Mouse (Mus musculus): Measurements from ENCODE around the gene Gm498. TPM values are rescaled to one million over a fixed set of nuclear protein-coding genes. Genes with fewer than 3 reads are reported as not detected.
A peak's percentile ranks its signal among the peaks of the same experiment; 100 is the strongest.

The Gm498 gene
- polyA plus RNA-seq, 1 experiment from 2014 or later = not detected

- Histone ChIP-seq H3K9ac (ENCODE audit: low read depth, low read length) (no peak overlapping the region), H3K4me3 (ENCODE audit: low read depth, low read length) (no peak overlapping the region), H3K4me1 (replicated peaks; ENCODE audit: control insufficient read depth, insufficient read depth, low read length) (0 out of 2 replicates have a peak, but pooled peaks cover 2% of the 10 kb centered on the region), H3K4me2 (replicated peaks; ENCODE audit: low read depth, low read length) (no peak overlapping the region), H3K27me3 (ENCODE audit: control insufficient read depth, insufficient read depth, low read length) (no peaks in the 10 kb centered on the region), H3K9me3 (ENCODE audit: control insufficient read depth, low read length) (no peaks in the 10 kb centered on the region), H3K27ac (ENCODE audit: low read depth, low read length) (no peak overlapping the region), H3K36me3 (ENCODE audit: control insufficient read depth, insufficient read depth, low read length) (no peaks in the 10 kb centered on the region)
- ATAC-seq (ENCODE audit: low FRiP score) (no peak), DNase-seq (ENCODE audit: low spot score) (no peak)
- 84% methylated on average over 3 of the region's 3 CpGs for WGBS
These were observed 52.5 kb downstream of the Gm498 start for GRCm38 (mm10) chr7:143919031-143919679.

GRCm38 (mm10) chr7:143929899-143930298 lies 63.3 kb downstream of the Gm498 start:
- H3K4me1 ChIP-seq (replicated peaks; ENCODE audit: control insufficient read depth, insufficient read depth, low read length) = no peaks in the 10 kb centered on the region
- no peaks in the 10 kb centered on the region for H3K27me3 ChIP-seq (ENCODE audit: control insufficient read depth, insufficient read depth, low read length)
- WGBS = 86% methylated on average over 1 of the region's 1 CpGs
- no peaks in the 10 kb centered on the region for H3K9me3 ChIP-seq (ENCODE audit: control insufficient read depth, low read length)
- no peak overlapping the region for H3K4me3 ChIP-seq (ENCODE audit: low read depth, low read length)
- no peak overlapping the region for H3K27ac ChIP-seq (ENCODE audit: low read depth, low read length)
- ATAC-seq (ENCODE audit: low FRiP score) (no peak), DNase-seq (ENCODE audit: low spot score) (no peak)
- no peak overlapping the region for H3K4me2 ChIP-seq (replicated peaks; ENCODE audit: low read depth, low read length)
- H3K9ac ChIP-seq (ENCODE audit: low read depth, low read length) = no peak overlapping the region
- no peaks in the 10 kb centered on the region for H3K36me3 ChIP-seq (ENCODE audit: control insufficient read depth, insufficient read depth, low read length)

GRCm38 (mm10) chr7:143938647-143939046 lies 72.0 kb downstream of the Gm498 start:
- no peaks in the 10 kb centered on the region for H3K36me3 ChIP-seq (ENCODE audit: control insufficient read depth, insufficient read depth, low read length)
- H3K4me2 ChIP-seq (replicated peaks; ENCODE audit: low read depth, low read length) = no peak overlapping the region
- H3K27ac ChIP-seq (ENCODE audit: low read depth, low read length) = no peak overlapping the region
- DNase-seq (ENCODE audit: low spot score) (peak; percentile 19), ATAC-seq (ENCODE audit: low FRiP score) (0 out of 2 replicates have a peak, but pooled peaks have one; percentile 45)
- H3K9ac ChIP-seq (ENCODE audit: low read depth, low read length) = no peak overlapping the region
- no peak overlapping the region for H3K4me3 ChIP-seq (ENCODE audit: low read depth, low read length)
- no peaks in the 10 kb centered on the region for H3K4me1 ChIP-seq (replicated peaks; ENCODE audit: control insufficient read depth, insufficient read depth, low read length)
- H3K27me3 ChIP-seq (ENCODE audit: control insufficient read depth, insufficient read depth, low read length) = no peaks in the 10 kb centered on the region
- 38% methylated on average over 4 of the region's 4 CpGs for WGBS
- H3K9me3 ChIP-seq (ENCODE audit: control insufficient read depth, low read length) = no peaks in the 10 kb centered on the region

GRCm38 (mm10) chr7:143939476-143939875 lies 72.8 kb downstream of the Gm498 start:
- Histone ChIP-seq H3K27ac (ENCODE audit: low read depth, low read length) (no peak overlapping the region), H3K4me1 (replicated peaks; ENCODE audit: control insufficient read depth, insufficient read depth, low read length) (no peaks in the 10 kb centered on the region), H3K4me3 (ENCODE audit: low read depth, low read length) (no peak overlapping the region), H3K4me2 (replicated peaks; ENCODE audit: low read depth, low read length) (no peak overlapping the region), H3K36me3 (ENCODE audit: control insufficient read depth, insufficient read depth, low read length) (no peaks in the 10 kb centered on the region), H3K9me3 (ENCODE audit: control insufficient read depth, low read length) (no peaks in the 10 kb centered on the region), H3K27me3 (ENCODE audit: control insufficient read depth, insufficient read depth, low read length) (no peaks in the 10 kb centered on the region), H3K9ac (ENCODE audit: low read depth, low read length) (no peak overlapping the region)
- ATAC-seq (ENCODE audit: low FRiP score) (no peak), DNase-seq (ENCODE audit: low spot score) (no peak)
- 81% methylated on average over 3 of the region's 3 CpGs for WGBS

- Histone ChIP-seq H3K4me1 (replicated peaks; ENCODE audit: control insufficient read depth, insufficient read depth, low read length) (no peaks in the 10 kb centered on the region), H3K27ac (ENCODE audit: low read depth, low read length) (no peak overlapping the region), H3K9me3 (ENCODE audit: control insufficient read depth, low read length) (no peaks in the 10 kb centered on the region), H3K9ac (ENCODE audit: low read depth, low read length) (no peak overlapping the region), H3K4me2 (replicated peaks; ENCODE audit: low read depth, low read length) (no peak overlapping the region), H3K36me3 (ENCODE audit: control insufficient read depth, insufficient read depth, low read length) (no peaks in the 10 kb centered on the region), H3K27me3 (ENCODE audit: control insufficient read depth, insufficient read depth, low read length) (no peaks in the 10 kb centered on the region), H3K4me3 (ENCODE audit: low read depth, low read length) (no peak overlapping the region)
- WGBS = 77% methylated on average over 14 of the region's 14 CpGs
- ATAC-seq (ENCODE audit: low FRiP score) (no peak), DNase-seq (ENCODE audit: low spot score) (no peak)
These were observed 76.5 kb downstream of the Gm498 start for GRCm38 (mm10) chr7:143942941-143943691.

- no peaks in the 10 kb centered on the region for H3K9me3 ChIP-seq (ENCODE audit: control insufficient read depth, low read length)
- H3K36me3 ChIP-seq (ENCODE audit: control insufficient read depth, insufficient read depth, low read length) = no peaks in the 10 kb centered on the region
- 73% methylated on average over 6 of the region's 6 CpGs for WGBS
- no peak overlapping the region for H3K27ac ChIP-seq (ENCODE audit: low read depth, low read length)
- ATAC-seq (ENCODE audit: low FRiP score) = no peak
- H3K4me1 ChIP-seq (replicated peaks; ENCODE audit: control insufficient read depth, insufficient read depth, low read length) = no peaks in the 10 kb centered on the region
- no peak overlapping the region for H3K9ac ChIP-seq (ENCODE audit: low read depth, low read length)
- H3K4me3 ChIP-seq (ENCODE audit: low read depth, low read length) = no peak overlapping the region
- no peak for DNase-seq (ENCODE audit: low spot score)
- no peaks in the 10 kb centered on the region for H3K27me3 ChIP-seq (ENCODE audit: control insufficient read depth, insufficient read depth, low read length)
- H3K4me2 ChIP-seq (replicated peaks; ENCODE audit: low read depth, low read length) = no peak overlapping the region
These were observed 77.9 kb downstream of the Gm498 start for GRCm38 (mm10) chr7:143944421-143944980.

Other genes with a start within 250 kb of the Gm498 start
- 0.25 and 0.35 TPM in 2 replicates for gene Tnfrsf26, start 238.1 kb upstream of the Gm498 start, polyA plus RNA-seq (2014; fragmentation: Nextera tagmentation; extraction: Ambion mirVana)
- 9.2 and 9.5 TPM in 2 replicates for gene Tnfrsf22, start 217.2 kb upstream of the Gm498 start, polyA plus RNA-seq (2014; fragmentation: Nextera tagmentation; extraction: Ambion mirVana)
- 0.40 and 0.49 TPM in 2 replicates for gene Tnfrsf23, start 181.0 kb upstream of the Gm498 start, polyA plus RNA-seq (2014; fragmentation: Nextera tagmentation; extraction: Ambion mirVana)
- gene Osbpl5, start 109.9 kb upstream of the Gm498 start, polyA plus RNA-seq (2014; fragmentation: Nextera tagmentation; extraction: Ambion mirVana) = 13.7 and 14.6 TPM in 2 replicates
- not detected in 2 replicates for gene Mrgprg, start 99.8 kb upstream of the Gm498 start, polyA plus RNA-seq (2014; fragmentation: Nextera tagmentation; extraction: Ambion mirVana)
- gene Mrgpre, start 82.3 kb upstream of the Gm498 start, polyA plus RNA-seq (2014; fragmentation: Nextera tagmentation; extraction: Ambion mirVana) = 3.0 and 3.2 TPM in 2 replicates
- 6.0 and 8.8 TPM in 2 replicates for gene Nadsyn1, start 44.0 kb upstream of the Gm498 start, polyA plus RNA-seq (2014; fragmentation: Nextera tagmentation; extraction: Ambion mirVana)
- gene Dhcr7, start 43.7 kb upstream of the Gm498 start, polyA plus RNA-seq (2014; fragmentation: Nextera tagmentation; extraction: Ambion mirVana) = 85.7 and 88.4 TPM in 2 replicates
- 2.2 and 2.7 TPM in 2 replicates for gene Shank2, start 135.1 kb downstream of the Gm498 start, polyA plus RNA-seq (2014; fragmentation: Nextera tagmentation; extraction: Ambion mirVana)

All from hindbrain, embryonic 11.5 days (tissue).